Mouse (Mus musculus): ENCODE measurements at regions not wholly inside any gene's neighbourhood (a gene's known extent, or its start where the extent isn't known, plus 50 kb on each side); places are given as distances from the start of the nearest gene placed in this dataset.

GRCm38 (mm10) chr13:4662336-4663101 lies 53.5 kb upstream of the Akr1e1 start:
- peak; percentile 63 for DNase-seq (ENCODE audit: low read depth, low spot score)

All from ES-CJ7 (cell line).